Mouse (Mus musculus) CH12.LX (cell line): ENCODE data around the gene Zbtb8a. TPM values are rescaled to one million over a fixed set of nuclear protein-coding genes. Genes with fewer than 3 reads are reported as not detected.

Source experiments
- DNase-seq: peaks from one replicate; pipeline ENCODE4 v3.0.0-alpha.2; 2013; ENCODE audit errors: extremely low read depth
- H3K27ac ChIP-seq: 2 replicates; pipeline ENCODE4 v1.5.1; 2012; ENCODE audit warnings: low read depth, mild to moderate bottlenecking, control low read depth, moderate library complexity; ENCODE audit not compliant: insufficient read depth
- H3K27me3 ChIP-seq: replicated peaks from 2 replicates; pipeline ENCODE3; 2012; ENCODE audit warnings: inconsistent platforms
- H3K36me3 ChIP-seq, 2 experiments: replicated peaks in 1 of 2; 2 replicates each; pipeline versions ENCODE3 to v1.6.1; 2012; ENCODE audit warnings: inconsistent platforms in 1 of 2, low read length in 1 of 2, mild to moderate bottlenecking in 1 of 2, mixed read lengths in 1 of 2, moderate library complexity in 1 of 2; ENCODE audit not compliant: control insufficient read depth in 1 of 2, insufficient read depth in 1 of 2
- H3K4me1 ChIP-seq, 2 experiments: 2 replicates each; pipeline ENCODE4 v1.6.1; 2012; ENCODE audit warnings: inconsistent platforms in 1 of 2, moderate library complexity in 1 of 2; ENCODE audit not compliant: insufficient read depth in 2 of 2, control insufficient read depth in 1 of 2
- H3K4me2 ChIP-seq: 2 replicates; pipeline ENCODE4 v1.6.1; 2012; ENCODE audit warnings: low read depth, mild to moderate bottlenecking, control low read depth; ENCODE audit not compliant: poor library complexity, insufficient read depth, severe bottlenecking
- H3K4me3 ChIP-seq, 3 experiments: fragments of 150-350 bp in 1 of 3; sonication (generic) in 1 of 3; replicated peaks in 1 of 3; 2 replicates each; pipeline versions ENCODE3 to v1.5.1; 2011 to 2012; ENCODE audit warnings: low read depth in 2 of 3, low read length in 2 of 3, mild to moderate bottlenecking in 2 of 3, moderate library complexity in 2 of 3, control low read depth in 1 of 3, improper control_type of control experiment in 1 of 3, inconsistent platforms in 1 of 3, mixed read lengths in 1 of 3; ENCODE audit not compliant: poor library complexity in 1 of 3
- H3K79me2 ChIP-seq: replicated peaks from 2 replicates; pipeline ENCODE4 v1.6.1; 2012; ENCODE audit warnings: mild to moderate bottlenecking, moderate library complexity; ENCODE audit not compliant: control insufficient read depth, poor library complexity, insufficient read depth, severe bottlenecking; ENCODE audit errors: extremely low read depth
- H3K9ac ChIP-seq: 2 replicates; pipeline ENCODE4 v1.6.1; 2012; ENCODE audit warnings: low read depth, mild to moderate bottlenecking, control low read depth, moderate library complexity; ENCODE audit not compliant: insufficient read depth
- H3K9me3 ChIP-seq: replicated peaks from 2 replicates; pipeline ENCODE3; 2012; ENCODE audit warnings: low read length, inconsistent platforms, mixed read lengths
- BHLHE40 ChIP-seq: IDR thresholded peaks from 2 replicates; pipeline ENCODE4 v1.6.1; 2011; ENCODE audit warnings: mild to moderate bottlenecking, low read depth, low read length, improper control_type of control experiment
- CTCF ChIP-seq, 2 experiments: IDR thresholded peaks in 1 of 2; conservative IDR thresholded peaks in 1 of 2; 2 replicates each; pipeline ENCODE4 v1.5.1; 2011 to 2012; ENCODE audit warnings: low read depth in 2 of 2, low read length in 2 of 2, improper control_type of control experiment in 1 of 2, inconsistent platforms in 1 of 2, mild to moderate bottlenecking in 1 of 2, moderate library complexity in 1 of 2
- E2F4 ChIP-seq: IDR thresholded peaks from 2 replicates; pipeline ENCODE4 v1.6.1; 2011; ENCODE audit warnings: low read depth, low read length, improper control_type of control experiment; ENCODE audit not compliant: insufficient replicate concordance
- EP300 ChIP-seq: IDR thresholded peaks from 2 replicates; pipeline ENCODE4 v1.6.1; 2011; ENCODE audit warnings: low read length, improper control_type of control experiment
- GABPA ChIP-seq: IDR thresholded peaks from 2 replicates; pipeline ENCODE4 v1.6.1; 2012; ENCODE audit warnings: low read depth, low read length, improper control_type of control experiment, inconsistent platforms; ENCODE audit not compliant: insufficient replicate concordance
- KAT2A ChIP-seq: IDR thresholded peaks from 2 replicates; pipeline ENCODE4 v1.6.1; 2012; ENCODE audit warnings: low read length, improper control_type of control experiment, inconsistent platforms; ENCODE audit not compliant: insufficient replicate concordance
- MAFK ChIP-seq: IDR thresholded peaks from 2 replicates; pipeline ENCODE4 v1.6.1; 2011; ENCODE audit warnings: low read length, improper control_type of control experiment; ENCODE audit not compliant: insufficient replicate concordance
- MAX ChIP-seq: IDR thresholded peaks from 2 replicates; pipeline ENCODE4 v1.6.1; 2011; ENCODE audit warnings: low read length, improper control_type of control experiment
- MXI1 ChIP-seq: IDR thresholded peaks from 2 replicates; pipeline ENCODE4 v1.6.1; 2011; ENCODE audit warnings: mild to moderate bottlenecking, low read depth, low read length, improper control_type of control experiment
- MYC ChIP-seq: IDR thresholded peaks from 2 replicates; pipeline ENCODE4 v1.6.1; 2011; ENCODE audit warnings: low read depth, mild to moderate bottlenecking, improper control_type of control experiment, low read length
- NELFE ChIP-seq: IDR thresholded peaks from 2 replicates; pipeline ENCODE4 v1.6.1; 2011; ENCODE audit warnings: low read depth, low read length, improper control_type of control experiment
- NRF1 ChIP-seq: IDR thresholded peaks from 2 replicates; pipeline ENCODE4 v1.6.1; 2014; ENCODE audit warnings: low read depth, mild to moderate bottlenecking, inconsistent platforms, low read length, improper control_type of control experiment, moderate library complexity
- POLR2A ChIP-seq: IDR thresholded peaks from 2 replicates; pipeline ENCODE4 v1.6.1; 2011; ENCODE audit warnings: low read depth, mild to moderate bottlenecking, improper control_type of control experiment, low read length
- RAD21 ChIP-seq: IDR thresholded peaks from 2 replicates; pipeline ENCODE4 v1.6.1; 2011; ENCODE audit warnings: low read depth, mild to moderate bottlenecking, low read length, improper control_type of control experiment, moderate library complexity
- SMC3 ChIP-seq: IDR thresholded peaks from 2 replicates; pipeline ENCODE4 v1.6.1; 2011; ENCODE audit warnings: low read depth, low read length, improper control_type of control experiment
- UBTF ChIP-seq: IDR thresholded peaks from 2 replicates; pipeline ENCODE4 v1.6.1; 2012; ENCODE audit warnings: low read depth, mild to moderate bottlenecking, inconsistent platforms, low read length, improper control_type of control experiment, moderate library complexity
- ZC3H11A ChIP-seq: IDR thresholded peaks from 2 replicates; pipeline ENCODE4 v1.6.1; 2012; ENCODE audit warnings: low read depth, mild to moderate bottlenecking, inconsistent platforms, low read length, improper control_type of control experiment
- ZMIZ1 ChIP-seq: IDR thresholded peaks from 2 replicates; pipeline ENCODE4 v1.6.1; 2012; ENCODE audit warnings: low read depth, mild to moderate bottlenecking, inconsistent platforms, low read length, improper control_type of control experiment
- ZNF384 ChIP-seq: IDR thresholded peaks from 2 replicates; pipeline ENCODE4 v1.6.1; 2012; ENCODE audit warnings: low read depth, low read length, improper control_type of control experiment, inconsistent platforms
- dilution Hi-C: fragments of 300-500 bp; cut with MboI; formaldehyde crosslinking; loops from 2 replicates; pipeline ENCODE4 v1.14.3; 2020; ENCODE audit warnings: low sequenced_read_pairs; ENCODE audit not compliant: extremely low pct_unique_long_range_greater_than_20kb, extremely low pct_ligation_motif_present
- in situ Hi-C: fragments of 300-500 bp; cut with MboI; formaldehyde crosslinking; loops from 3 replicates; pipeline ENCODE4 v1.14.3; 2019; ENCODE audit warnings: low sequenced_read_pairs, low pct_ligation_motif_present, low pct_unique_long_range_greater_than_20kb, mixed read lengths
- polyA plus RNA-seq: library from polyadenylated mRNA; unstranded; fragments of >175 nt; gene quantifications from 2 replicates; pipeline ENCODE4 v1.2.1, GENCODE M21; 2012; ENCODE audit warnings: low read depth; ENCODE audit not compliant: insufficient read length
- total RNA-seq, 2 experiments: library from RNA; depleted of rRNA; stranded (reverse); fragments of 300-350 nt in 1 of 2; fragments of >200 nt in 1 of 2; gene quantifications; 2 replicates each; pipeline ENCODE4 v1.2.3; 2012 to 2014

The Zbtb8a gene
- total and polyA plus RNA-seq, 3 experiments: 0.04 TPM; not detected in 2

- no peak overlapping the region for H3K4me2 ChIP-seq
- no peaks in the 10 kb centered on the region for H3K79me2 ChIP-seq
- no peaks in the 10 kb centered on the region for H3K9me3 ChIP-seq
- dilution Hi-C loops (no loop called here), in situ Hi-C loops (no loop called here)
- no peak overlapping the region for H3K4me3 ChIP-seq
- H3K9ac ChIP-seq: no peak overlapping the region
- peaks cover 0 to 6% of the 10 kb centered on the region in 2 experiments; a peak in 1 of 4 replicates for H3K4me1 ChIP-seq
- no peak for DNase-seq
- TF ChIP-seq E2F4 (no peak), KAT2A (no peak), MAFK (no peak), SMC3 (no peak), MXI1 (no peak), EP300 (no peak), ZC3H11A (no peak), BHLHE40 (no peak), UBTF (no peak), NRF1 (no peak), ZMIZ1 (no peak)
- no peak overlapping the region for H3K27ac ChIP-seq
- no peaks in the 10 kb centered on the region for H3K36me3 ChIP-seq
- H3K27me3 ChIP-seq: peaks cover 2% of the 10 kb centered on the region
Observed at GRCm38 (mm10) chr4:129385685-129386084, 7.8 kb upstream of the Zbtb8a start.

- DNase-seq: no peak
- Histone ChIP-seq H3K4me2 (no peak overlapping the region), H3K9ac (no peak overlapping the region), H3K4me3 (no peak overlapping the region), H3K9me3 (no peaks in the 10 kb centered on the region), H3K27me3 (peaks cover 11% of the 10 kb centered on the region), H3K4me1 (peaks cover 0 to 6% of the 10 kb centered on the region in 2 experiments; a peak in 1 of 4 replicates), H3K27ac (no peak overlapping the region), H3K36me3 (no peaks in the 10 kb centered on the region), H3K79me2 (no peaks in the 10 kb centered on the region)
- no peak for TF ChIP-seq MAX
- no peak for TF ChIP-seq NELFE
- TF ChIP-seq ZMIZ1: no peak
- no peak for TF ChIP-seq RAD21
- no peak for TF ChIP-seq POLR2A
- TF ChIP-seq CTCF (conservative IDR thresholded peaks at IDR 0.05 in 1 of 2, IDR thresholded peaks at IDR 0.05 in 1 of 2; ENCODE audit: low read depth in 2 of 2, low read length in 2 of 2): no peak
- TF ChIP-seq MXI1: no peak
- no peak for TF ChIP-seq MYC
- TF ChIP-seq ZNF384: no peak
- no peak for TF ChIP-seq GABPA
- in situ Hi-C loops: no loop called here
- dilution Hi-C loops: no loop called here
Observed at GRCm38 (mm10) chr4:129384440-129384839, 6.5 kb upstream of the Zbtb8a start.
